Mouse (Mus musculus): ENCODE measurements around the gene Hoxb4. TPM values are rescaled to one million over a fixed set of nuclear protein-coding genes. Genes with fewer than 3 reads are reported as not detected.

Gene Hoxb4
- polyA plus RNA-seq, 1 experiment from 2014 or later = 3.6 TPM

GRCm38 (mm10) chr11:96365441-96366091 is 47.5 kb downstream of the Hoxb4 start, which contains the start of gene Hoxb1:
Gene Hoxb1, plus strand, starts transcription at chr11:96365752.
- TF ChIP-seq CTCF (IDR thresholded peaks at IDR 0.05; ENCODE audit: low read depth) = no peak
- WGBS = 26% methylated on average over 26 of the region's 26 CpGs
- Histone ChIP-seq H3K27ac (no peak within 1 kb of the TSS), H3K4me2 (ENCODE audit: low read length) (peak within 1 kb of the TSS; percentile 46), H3K27me3 (ENCODE audit: insufficient read depth, low read length) (no peaks in the 10 kb centered on the region; the same call in 1 of the 2 replicates), H3K36me3 (ENCODE audit: insufficient read depth, low read length) (no peaks in the 10 kb centered on the region), H3K4me1 (replicated peaks; ENCODE audit: insufficient read depth, low read length) (peaks cover 3% of the 10 kb centered on the region; the same call in 1 of the 2 replicates), H3K9me3 (replicated peaks; ENCODE audit: low read length) (no peaks in the 10 kb centered on the region), H3K4me3 (replicated peaks; ENCODE audit: low read depth, low read length) (peak within 1 kb of the TSS; percentile 10; the same call in 1 of the 2 replicates), H3K9ac (ENCODE audit: low read depth, low read length) (peak within 1 kb of the TSS; percentile 32)
- no peak for ATAC-seq (replicated peaks; ENCODE audit: low FRiP score, low read depth)
- no peak for DNase-seq (ENCODE audit: low spot score)

GRCm38 (mm10) chr11:96366092-96367041 is 48.3 kb downstream of the Hoxb4 start:
- Histone ChIP-seq H3K4me3 (replicated peaks; ENCODE audit: low read depth, low read length) (peak overlapping the region; percentile 10; the same call in 1 of the 2 replicates), H3K9ac (ENCODE audit: low read depth, low read length) (peak overlapping the region; percentile 32), H3K4me2 (ENCODE audit: low read length) (peak overlapping the region; percentile 46), H3K36me3 (ENCODE audit: insufficient read depth, low read length) (no peaks in the 10 kb centered on the region), H3K4me1 (replicated peaks; ENCODE audit: insufficient read depth, low read length) (peaks cover 3% of the 10 kb centered on the region; the same call in 1 of the 2 replicates), H3K9me3 (replicated peaks; ENCODE audit: low read length) (no peaks in the 10 kb centered on the region), H3K27ac (no peak overlapping the region), H3K27me3 (ENCODE audit: insufficient read depth, low read length) (no peaks in the 10 kb centered on the region; the same call in 1 of the 2 replicates)
- ATAC-seq (replicated peaks; ENCODE audit: low FRiP score, low read depth) (peak; percentile 67; the same call in 1 of the 2 replicates), DNase-seq (ENCODE audit: low spot score) (peak; percentile 55)
- WGBS = 7% methylated on average over 47 of the region's 47 CpGs
- no peak; the same call in 1 of the 2 replicates for TF ChIP-seq CTCF (IDR thresholded peaks at IDR 0.05; ENCODE audit: low read depth)

DNA sequence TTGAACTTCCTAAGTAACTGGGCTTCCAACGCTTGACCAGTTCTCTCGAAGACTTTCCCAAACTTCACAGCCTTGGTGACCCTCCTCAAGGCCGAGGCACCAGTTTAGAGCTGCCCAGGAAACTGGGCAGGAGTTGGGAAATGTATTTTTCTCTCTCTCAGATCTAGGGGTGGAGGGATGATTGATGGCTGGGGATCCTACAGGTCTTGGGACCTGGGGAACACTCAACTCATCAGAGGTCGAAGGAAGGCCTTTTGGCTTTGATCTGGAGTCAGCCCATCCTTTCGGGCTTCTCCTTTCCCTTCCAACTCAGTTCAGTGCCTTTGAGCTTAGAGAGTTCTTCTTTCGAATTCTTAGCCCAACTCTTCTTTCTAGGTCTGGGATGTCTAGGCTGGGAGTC is 49.1 kb downstream of the Hoxb4 start:
- Histone ChIP-seq H3K27me3 (ENCODE audit: insufficient read depth, low read length) (no peaks in the 10 kb centered on the region; the same call in 1 of the 2 replicates), H3K27ac (no peak overlapping the region), H3K9ac (ENCODE audit: low read depth, low read length) (no peak overlapping the region), H3K4me1 (replicated peaks; ENCODE audit: insufficient read depth, low read length) (peaks cover 3% of the 10 kb centered on the region; the same call in 1 of the 2 replicates), H3K4me3 (replicated peaks; ENCODE audit: low read depth, low read length) (no peak overlapping the region), H3K36me3 (ENCODE audit: insufficient read depth, low read length) (no peaks in the 10 kb centered on the region), H3K4me2 (ENCODE audit: low read length) (peak overlapping the region; percentile 46; the same call in 1 of the 2 replicates), H3K9me3 (replicated peaks; ENCODE audit: low read length) (no peaks in the 10 kb centered on the region)
- no peak for TF ChIP-seq CTCF (IDR thresholded peaks at IDR 0.05; ENCODE audit: low read depth)
- WGBS = 65% methylated on average over 6 of the region's 6 CpGs
- DNase-seq (ENCODE audit: low spot score) = no peak
- ATAC-seq (replicated peaks; ENCODE audit: low FRiP score, low read depth) = no peak

DNA sequence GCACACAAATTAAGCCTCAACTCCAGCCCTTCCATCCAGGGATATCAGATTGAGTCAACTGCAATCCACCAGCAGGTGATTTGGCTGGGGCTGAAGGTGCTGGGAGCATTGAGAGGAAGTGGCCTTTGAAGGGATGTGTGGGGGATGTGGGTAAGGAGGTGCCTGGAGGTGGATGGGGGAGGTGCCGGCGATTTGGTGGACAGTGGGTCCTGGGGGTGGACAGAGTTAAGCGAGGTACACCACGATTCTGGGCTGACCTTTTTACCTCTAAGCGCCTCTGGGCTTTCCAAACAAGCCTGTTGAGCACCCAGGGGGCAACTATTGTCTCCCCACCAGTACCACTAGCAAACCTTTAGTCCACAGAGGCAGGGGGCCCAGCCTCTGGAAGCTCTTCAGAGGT is 50.6 kb downstream of the Hoxb4 start:
- H3K4me1 ChIP-seq (replicated peaks; ENCODE audit: insufficient read depth, low read length) = peaks cover 7% of the 10 kb centered on the region
- no peak for TF ChIP-seq CTCF (IDR thresholded peaks at IDR 0.05; ENCODE audit: low read depth)
- no peak for ATAC-seq (replicated peaks; ENCODE audit: low FRiP score, low read depth)
- H3K4me3 ChIP-seq (replicated peaks; ENCODE audit: low read depth, low read length) = no peak overlapping the region
- H3K36me3 ChIP-seq (ENCODE audit: insufficient read depth, low read length) = no peaks in the 10 kb centered on the region
- 42% methylated on average over 5 of the region's 5 CpGs for WGBS
- H3K27me3 ChIP-seq (ENCODE audit: insufficient read depth, low read length) = no peaks in the 10 kb centered on the region; the same call in 1 of the 2 replicates
- H3K27ac ChIP-seq = no peak overlapping the region
- H3K9ac ChIP-seq (ENCODE audit: low read depth, low read length) = no peak overlapping the region
- DNase-seq (ENCODE audit: low spot score) = no peak
- H3K4me2 ChIP-seq (ENCODE audit: low read length) = no peak overlapping the region
- H3K9me3 ChIP-seq (replicated peaks; ENCODE audit: low read length) = no peaks in the 10 kb centered on the region

DNA sequence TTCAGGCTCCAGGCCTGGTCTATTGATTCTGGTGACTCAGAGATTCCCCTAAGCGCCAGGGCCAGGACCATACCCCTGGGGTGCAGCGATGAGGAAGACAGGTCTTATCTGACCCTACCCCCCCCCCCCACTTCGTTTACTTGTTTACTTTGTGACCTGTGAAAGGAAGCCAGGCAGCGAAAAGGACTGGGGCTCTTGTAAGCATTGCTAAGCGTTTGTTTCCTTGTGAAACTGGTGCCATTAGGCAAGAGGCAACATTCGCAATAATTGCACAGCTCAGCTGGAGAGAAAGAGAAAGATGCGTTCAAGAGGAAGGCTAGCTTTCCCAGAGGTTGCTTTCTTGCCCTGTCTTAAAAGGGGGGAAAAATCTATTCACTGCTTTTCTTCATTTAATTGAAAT is 51.1 kb downstream of the Hoxb4 start:
- Histone ChIP-seq H3K36me3 (ENCODE audit: insufficient read depth, low read length) (no peaks in the 10 kb centered on the region), H3K4me3 (replicated peaks; ENCODE audit: low read depth, low read length) (no peak overlapping the region), H3K27me3 (ENCODE audit: insufficient read depth, low read length) (no peaks in the 10 kb centered on the region; the same call in 1 of the 2 replicates), H3K27ac (no peak overlapping the region), H3K4me2 (ENCODE audit: low read length) (no peak overlapping the region), H3K4me1 (replicated peaks; ENCODE audit: insufficient read depth, low read length) (peaks cover 6% of the 10 kb centered on the region), H3K9ac (ENCODE audit: low read depth, low read length) (no peak overlapping the region), H3K9me3 (replicated peaks; ENCODE audit: low read length) (no peaks in the 10 kb centered on the region)
- DNase-seq (ENCODE audit: low spot score) (no peak), ATAC-seq (replicated peaks; ENCODE audit: low FRiP score, low read depth) (no peak)
- no peak for TF ChIP-seq CTCF (IDR thresholded peaks at IDR 0.05; ENCODE audit: low read depth)
- WGBS = 66% methylated on average over 7 of the region's 7 CpGs

MicroRNAs encoded within 50 kb of the gene (microRNA counts, 519-probe panel; counts per million panel counts)
- microRNA mmu-miR-10a = 8,045 counts per million, percentile 99 among the panel's probes with 10 or more counts

Small RNA genes within 50 kb of the gene (microRNA-seq; reads per million reads assigned to microRNA genes)
- 184,255 reads per million, percentile 100 among the genes with 10 or more reads in this experiment for gene Mir10a

Other genes starting within 250 kb of the Hoxb4 start
- gene Atp5g1, start 242.6 kb upstream of the Hoxb4 start, polyA plus RNA-seq (2015; fragmentation: Nextera tagmentation; extraction: Ambion mirVana) = 1,356 and 1,385 TPM in 2 replicates
- gene Calcoco2, start 206.3 kb upstream of the Hoxb4 start, polyA plus RNA-seq (2015; fragmentation: Nextera tagmentation; extraction: Ambion mirVana) = not detected in 2 replicates
- 0.04 TPM in 1 of 2 replicates, not detected in the other for gene Ttll6, start 184.5 kb upstream of the Hoxb4 start, polyA plus RNA-seq (2015; fragmentation: Nextera tagmentation; extraction: Ambion mirVana)
- gene Hoxb13, start 124.0 kb upstream of the Hoxb4 start, polyA plus RNA-seq (2015; fragmentation: Nextera tagmentation; extraction: Ambion mirVana) = not detected in 2 replicates
- gene Hoxb9, start 46.8 kb upstream of the Hoxb4 start, polyA plus RNA-seq (2015; fragmentation: Nextera tagmentation; extraction: Ambion mirVana) = 22.6 and 23.1 TPM in 2 replicates
- gene Hoxb8, start 36.4 kb upstream of the Hoxb4 start, polyA plus RNA-seq (2015; fragmentation: Nextera tagmentation; extraction: Ambion mirVana) = 8.7 and 12.2 TPM in 2 replicates
- 56.1 and 58.9 TPM in 2 replicates for gene Hoxb7, start 31.6 kb upstream of the Hoxb4 start, polyA plus RNA-seq (2015; fragmentation: Nextera tagmentation; extraction: Ambion mirVana)
- gene Hoxb6, start 25.8 kb upstream of the Hoxb4 start, polyA plus RNA-seq (2015; fragmentation: Nextera tagmentation; extraction: Ambion mirVana) = 45.0 and 47.8 TPM in 2 replicates
- gene Hoxb5, start 14.9 kb upstream of the Hoxb4 start, polyA plus RNA-seq (2015; fragmentation: Nextera tagmentation; extraction: Ambion mirVana) = 10.2 and 12.9 TPM in 2 replicates
- 3.9 and 4.2 TPM in 2 replicates for gene Hoxb3, start 5.1 kb downstream of the Hoxb4 start, polyA plus RNA-seq (2015; fragmentation: Nextera tagmentation; extraction: Ambion mirVana)
- gene Hoxb2, start 32.3 kb downstream of the Hoxb4 start, polyA plus RNA-seq (2015; fragmentation: Nextera tagmentation; extraction: Ambion mirVana) = 38.0 and 42.3 TPM in 2 replicates
- 0.13 and 0.37 TPM in 2 replicates for gene Hoxb1, start 47.5 kb downstream of the Hoxb4 start, polyA plus RNA-seq (2015; fragmentation: Nextera tagmentation; extraction: Ambion mirVana)
- gene Skap1, start 146.3 kb downstream of the Hoxb4 start, polyA plus RNA-seq (2015; fragmentation: Nextera tagmentation; extraction: Ambion mirVana) = 7.6 and 8.7 TPM in 2 replicates